Mouse (Mus musculus) small intestine, adult 2 months (tissue): ENCODE results near the gene Zfand4.

Experiments used
- CTCF ChIP-seq: fragments of 200-500 bp; IDR thresholded peaks from 2 replicates; pipeline ENCODE4 v1.5.1; 2012; ENCODE audit warnings: low read depth, mild to moderate bottlenecking, control low read depth, inconsistent platforms, low read length, moderate library complexity, mixed read lengths; ENCODE audit not compliant: insufficient replicate concordance, insufficient read length; ENCODE audit errors: extremely low read depth
- POLR2A ChIP-seq: fragments of 200-500 bp; IDR thresholded peaks from 2 replicates; pipeline ENCODE4 v1.6.1; 2012; ENCODE audit warnings: low read depth, mild to moderate bottlenecking, control low read depth, inconsistent platforms, low read length, moderate library complexity

GRCm38 (mm10) chr6:116319259-116319658, 55.2 kb downstream of the Zfand4 start:
- no peak for TF ChIP-seq POLR2A
- TF ChIP-seq CTCF, result no peak
